17 mouse cellular contexts compared by ENCODE assay signal in genomic region chr1:56406786-56407185, GRCm38 (mm10).
"Had no signal": no experiment of that assay in that cellular context is flagged by ENCODE, and none has a peak within 500 bp of the region (broad histone marks: within the 10 kb centered on the region; RNA-seq: fewer than 3 reads in every experiment).

No protein-coding gene starts in this region.

- ATAC-seq: liver, embryonic 12.5 days; liver, postnatal 0 days; lung, postnatal 0 days; midbrain, embryonic 13.5 days; midbrain, embryonic 15.5 days; midbrain, embryonic 16.5 days had no signal

- DNase-seq: left cerebral cortex, postnatal 4 days; liver; liver, embryonic 13.5 days; liver, postnatal 0 days; lung, adult 18-20 months; lung, adult 2 months; lung, embryonic 14.5 days; lung, postnatal 10 days; lung, postnatal 14 days; lung, postnatal 36 days; lung, postnatal 4 days; midbrain, embryonic 14.5 days had no signal
